Mouse (Mus musculus) thymus, postnatal 10 days (tissue): ENCODE measurements around the gene Dazap1.
A peak's percentile ranks its signal among the peaks of the same experiment; 100 is the strongest.

Source experiments
- DNase-seq, 2 experiments: peaks; one replicate each; pipeline ENCODE4 v3.0.0; 2021; ENCODE audit warnings: low spot score in 2 of 2

The Dazap1 gene

GRCm38 (mm10) chr10:80248971-80249640, 12.2 kb upstream of the Dazap1 start, which contains the start of gene Ndufs7:
TSS of gene Ndufs7 (plus strand) at chr10:80249121.
- peak; percentile 92 to 95 for DNase-seq

GRCm38 (mm10) chr10:80250059-80250458, 11.2 kb upstream of the Dazap1 start:
- no peak for DNase-seq

GRCm38 (mm10) chr10:80250573-80250972, 10.7 kb upstream of the Dazap1 start:
- no peak for DNase-seq

- no peak for DNase-seq
These were observed 9.3 kb upstream of the Dazap1 start for GRCm38 (mm10) chr10:80252011-80252410.

- DNase-seq: no peak
These were observed 8.6 kb upstream of the Dazap1 start for GRCm38 (mm10) chr10:80252493-80253274.

GRCm38 (mm10) chr10:80253551-80253950, 7.7 kb upstream of the Dazap1 start:
- DNase-seq: no peak

- no peak for DNase-seq
These were observed 6.7 kb upstream of the Dazap1 start for GRCm38 (mm10) chr10:80254331-80255297.

- no peak for DNase-seq
These were observed 5.3 kb upstream of the Dazap1 start for GRCm38 (mm10) chr10:80255881-80256535.

GRCm38 (mm10) chr10:80257936-80258335, 3.4 kb upstream of the Dazap1 start:
- no peak for DNase-seq

- no peak for DNase-seq
These were observed 2.4 kb upstream of the Dazap1 start for GRCm38 (mm10) chr10:80258752-80259462.

GRCm38 (mm10) chr10:80259463-80259805, 1.9 kb upstream of the Dazap1 start:
- DNase-seq: no peak

GRCm38 (mm10) chr10:80259861-80260641, 1.2 kb upstream of the Dazap1 start:
- no peak for DNase-seq

- DNase-seq: peak; percentile 49 to 58
These were observed 291 bp downstream of the Dazap1 start for GRCm38 (mm10) chr10:80261585-80261968.

- no peak for DNase-seq
These were observed 883 bp downstream of the Dazap1 start for GRCm38 (mm10) chr10:80262169-80262568.

- no peak for DNase-seq
These were observed 1.6 kb downstream of the Dazap1 start for GRCm38 (mm10) chr10:80262776-80263365.

GRCm38 (mm10) chr10:80264341-80265148, 3.3 kb downstream of the Dazap1 start:
- DNase-seq: peak; percentile 99

- DNase-seq: no peak
These were observed 3.8 kb downstream of the Dazap1 start for GRCm38 (mm10) chr10:80265149-80265486.

- no peak for DNase-seq
These were observed 8.8 kb downstream of the Dazap1 start for GRCm38 (mm10) chr10:80270099-80270498.

- DNase-seq: no peak
These were observed 9.5 kb downstream of the Dazap1 start for GRCm38 (mm10) chr10:80270734-80271181.
